Mouse (Mus musculus): Measurements from ENCODE around the gene Uts2b. TPM values are rescaled to one million over a fixed set of nuclear protein-coding genes. Genes with fewer than 3 reads are reported as not detected.
A peak's percentile ranks its signal among the peaks of the same experiment; 100 is the strongest.

The Uts2b gene
- polyA plus RNA-seq, 1 experiment from 2014 or later, result not detected

DNA sequence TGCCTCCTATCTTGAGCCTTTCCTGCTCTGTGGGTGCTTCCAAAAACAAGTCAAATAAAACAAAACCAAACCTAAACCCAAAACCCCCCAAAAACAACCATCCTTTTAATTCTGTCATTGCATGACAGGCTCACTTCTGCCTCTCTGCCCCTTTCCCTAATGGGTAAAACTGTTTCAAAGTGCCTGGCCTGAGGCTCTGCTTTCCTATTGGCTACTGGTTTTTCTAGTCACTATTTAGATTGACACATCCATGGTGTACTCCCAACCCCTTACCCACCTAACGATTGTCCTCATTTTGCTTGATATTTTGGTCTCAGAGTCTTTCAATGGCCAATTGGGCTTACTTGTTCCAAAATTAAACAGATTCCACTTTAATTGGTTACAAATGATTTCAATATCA is 15.6 kb upstream of the Uts2b start:
- 83% methylated on average over 1 of the region's 1 CpGs for WGBS
- no peak overlapping the region for H3K9ac ChIP-seq (ENCODE audit: low read depth, low read length)
- H3K4me3 ChIP-seq (ENCODE audit: low read depth, low read length), result no peak overlapping the region
- H3K4me2 ChIP-seq, result no peak overlapping the region
- no peak for ATAC-seq (replicated peaks; ENCODE audit: low FRiP score)
- H3K27ac ChIP-seq (ENCODE audit: low read depth, low read length), result no peak overlapping the region
- DNase-seq (ENCODE audit: low spot score), result no peak
- no peaks in the 10 kb centered on the region for H3K9me3 ChIP-seq (ENCODE audit: control insufficient read depth, low read length)
- H3K4me1 ChIP-seq (replicated peaks; ENCODE audit: control insufficient read depth, insufficient read depth, low read length), result peaks cover 7% of the 10 kb centered on the region
- no peaks in the 10 kb centered on the region for H3K27me3 ChIP-seq (replicated peaks; ENCODE audit: control insufficient read depth, insufficient read depth, low read length)
- no peaks in the 10 kb centered on the region for H3K36me3 ChIP-seq (ENCODE audit: control insufficient read depth, insufficient read depth, low read length)

DNA sequence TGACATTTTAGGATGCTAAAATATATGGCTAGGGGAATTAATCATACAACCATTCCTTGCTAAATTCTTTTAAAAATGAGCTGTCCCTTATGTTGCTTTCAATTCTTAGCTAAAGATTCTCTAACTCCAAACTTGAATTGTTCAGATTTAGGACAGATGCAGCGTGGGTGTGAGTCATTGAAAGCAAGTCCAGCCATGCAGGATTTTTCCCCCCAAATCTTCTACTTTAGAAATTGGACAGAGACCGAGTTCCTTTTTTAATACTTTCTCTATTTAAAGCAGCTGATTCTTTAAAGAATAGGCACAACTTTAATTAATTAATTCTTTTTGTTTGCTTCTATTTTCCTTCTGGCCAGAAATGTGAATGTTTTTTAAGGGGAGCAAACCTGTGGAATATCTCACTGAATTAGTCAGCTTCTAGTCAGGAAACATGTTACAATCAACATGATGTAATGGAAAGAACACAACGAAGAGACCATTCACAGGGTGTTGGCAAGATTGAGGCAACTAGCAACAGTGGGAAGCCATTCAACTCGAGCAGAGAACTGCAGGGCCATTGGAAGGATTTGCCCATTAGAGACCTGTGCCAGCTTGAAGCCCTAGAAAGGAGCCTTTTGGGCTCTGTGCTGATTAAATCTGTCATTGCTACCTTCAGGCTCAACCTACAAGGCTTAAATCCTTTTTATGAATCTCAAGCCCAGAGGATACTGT is 15.0 kb upstream of the Uts2b start:
- WGBS, result 74% methylated on average over 4 of the region's 4 CpGs
- ATAC-seq (replicated peaks; ENCODE audit: low FRiP score), result no peak

DNA sequence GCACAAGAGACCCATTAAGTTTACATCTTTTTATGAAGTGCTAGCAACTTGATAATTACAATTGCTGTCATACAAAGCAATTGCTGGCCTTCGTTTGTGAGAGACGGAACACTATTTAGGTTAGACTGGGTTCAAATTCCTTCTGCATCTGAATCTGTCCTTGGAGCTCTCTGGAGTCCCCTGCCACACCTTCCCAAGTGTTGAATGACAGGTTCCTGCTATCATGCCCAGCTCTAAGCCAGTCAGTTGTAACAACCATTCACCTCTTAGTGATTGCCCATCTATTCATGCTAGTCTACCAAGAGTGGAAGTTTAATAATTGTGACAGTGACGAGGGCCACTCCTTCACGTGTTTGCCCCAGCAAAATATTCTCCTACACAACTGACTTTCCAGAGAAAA is 12.2 kb upstream of the Uts2b start:
- no peak overlapping the region for H3K4me2 ChIP-seq
- no peaks in the 10 kb centered on the region for H3K9me3 ChIP-seq (ENCODE audit: control insufficient read depth, low read length)
- no peak overlapping the region for H3K27ac ChIP-seq (ENCODE audit: low read depth, low read length)
- no peak overlapping the region for H3K9ac ChIP-seq (ENCODE audit: low read depth, low read length)
- no peaks in the 10 kb centered on the region for H3K27me3 ChIP-seq (replicated peaks; ENCODE audit: control insufficient read depth, insufficient read depth, low read length)
- H3K36me3 ChIP-seq (ENCODE audit: control insufficient read depth, insufficient read depth, low read length), result no peaks in the 10 kb centered on the region
- WGBS, result 86% methylated on average over 4 of the region's 4 CpGs
- ATAC-seq (replicated peaks; ENCODE audit: low FRiP score) (no peak), DNase-seq (ENCODE audit: low spot score) (no peak)
- H3K4me1 ChIP-seq (replicated peaks; ENCODE audit: control insufficient read depth, insufficient read depth, low read length), result no peaks in the 10 kb centered on the region
- no peak overlapping the region for H3K4me3 ChIP-seq (ENCODE audit: low read depth, low read length)

More for the DNA sequence above, 15.0 kb upstream of the Uts2b start:
- peaks cover 7% of the 10 kb centered on the region for H3K4me1 ChIP-seq (replicated peaks; ENCODE audit: control insufficient read depth, insufficient read depth, low read length)
- H3K27ac ChIP-seq (ENCODE audit: low read depth, low read length), result no peak overlapping the region
- no peaks in the 10 kb centered on the region for H3K36me3 ChIP-seq (ENCODE audit: control insufficient read depth, insufficient read depth, low read length)
- no peak overlapping the region for H3K4me3 ChIP-seq (ENCODE audit: low read depth, low read length)
- DNase-seq (ENCODE audit: low spot score), result no peak
- H3K9me3 ChIP-seq (ENCODE audit: control insufficient read depth, low read length), result no peaks in the 10 kb centered on the region
- no peak overlapping the region for H3K9ac ChIP-seq (ENCODE audit: low read depth, low read length)
- no peak overlapping the region for H3K4me2 ChIP-seq
- no peaks in the 10 kb centered on the region for H3K27me3 ChIP-seq (replicated peaks; ENCODE audit: control insufficient read depth, insufficient read depth, low read length)

DNA sequence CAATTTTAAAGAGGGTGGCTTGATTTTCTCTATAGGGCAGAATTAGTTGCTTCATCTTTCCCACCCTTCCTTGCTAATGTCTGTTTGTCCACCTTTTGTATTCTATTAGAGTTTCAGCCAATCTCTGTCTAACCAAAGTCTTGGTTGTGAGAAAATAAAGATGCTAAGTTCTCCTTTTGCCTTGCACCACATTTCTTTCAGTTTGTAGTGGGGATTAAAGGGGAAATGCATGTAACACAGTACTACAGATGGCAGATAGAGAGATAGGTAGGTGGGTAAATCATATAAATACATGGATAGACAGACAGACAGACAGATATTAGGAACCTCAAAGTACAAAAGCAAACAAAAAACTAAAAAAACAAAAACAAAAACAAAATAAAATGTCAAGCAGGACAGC is 6.5 kb upstream of the Uts2b start:
- H3K36me3 ChIP-seq (ENCODE audit: control insufficient read depth, insufficient read depth, low read length), result no peaks in the 10 kb centered on the region
- no peaks in the 10 kb centered on the region for H3K27me3 ChIP-seq (replicated peaks; ENCODE audit: control insufficient read depth, insufficient read depth, low read length)
- no peak overlapping the region for H3K4me2 ChIP-seq
- no peak overlapping the region for H3K4me3 ChIP-seq (ENCODE audit: low read depth, low read length)
- H3K4me1 ChIP-seq (replicated peaks; ENCODE audit: control insufficient read depth, insufficient read depth, low read length), result no peaks in the 10 kb centered on the region
- ATAC-seq (replicated peaks; ENCODE audit: low FRiP score) (no peak), DNase-seq (ENCODE audit: low spot score) (no peak)
- no peak overlapping the region for H3K9ac ChIP-seq (ENCODE audit: low read depth, low read length)
- H3K9me3 ChIP-seq (ENCODE audit: control insufficient read depth, low read length), result no peaks in the 10 kb centered on the region
- no peak overlapping the region for H3K27ac ChIP-seq (ENCODE audit: low read depth, low read length)

DNA sequence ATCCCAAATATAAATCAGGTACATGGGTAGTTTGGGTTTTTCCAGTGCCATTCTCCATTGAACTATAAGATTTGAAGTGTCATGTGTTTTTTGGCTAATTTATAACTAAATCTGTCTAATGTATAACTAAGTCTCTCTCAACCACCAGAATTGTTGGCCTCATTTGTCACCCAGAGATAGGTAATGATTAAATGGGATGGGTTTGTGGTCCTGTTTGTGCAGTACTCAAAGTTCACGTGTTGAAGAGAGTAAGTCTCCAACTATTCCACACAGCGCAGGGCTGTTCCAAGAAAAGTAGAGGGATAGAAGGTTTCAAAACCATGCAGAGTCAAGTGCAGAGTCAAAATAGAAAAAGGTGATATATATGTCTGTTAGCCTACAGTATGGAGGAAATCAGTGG is 5.3 kb upstream of the Uts2b start:
- Histone ChIP-seq H3K4me3 (ENCODE audit: low read depth, low read length) (no peak overlapping the region), H3K9me3 (ENCODE audit: control insufficient read depth, low read length) (no peaks in the 10 kb centered on the region), H3K27ac (ENCODE audit: low read depth, low read length) (no peak overlapping the region), H3K4me1 (replicated peaks; ENCODE audit: control insufficient read depth, insufficient read depth, low read length) (no peaks in the 10 kb centered on the region), H3K27me3 (replicated peaks; ENCODE audit: control insufficient read depth, insufficient read depth, low read length) (no peaks in the 10 kb centered on the region), H3K36me3 (ENCODE audit: control insufficient read depth, insufficient read depth, low read length) (no peaks in the 10 kb centered on the region), H3K9ac (ENCODE audit: low read depth, low read length) (no peak overlapping the region), H3K4me2 (no peak overlapping the region)
- DNase-seq (ENCODE audit: low spot score) (no peak), ATAC-seq (replicated peaks; ENCODE audit: low FRiP score) (0 out of 2 replicates have a peak, but pooled peaks have one; percentile 47)
- WGBS, result 76% methylated on average over 2 of the region's 2 CpGs

DNA sequence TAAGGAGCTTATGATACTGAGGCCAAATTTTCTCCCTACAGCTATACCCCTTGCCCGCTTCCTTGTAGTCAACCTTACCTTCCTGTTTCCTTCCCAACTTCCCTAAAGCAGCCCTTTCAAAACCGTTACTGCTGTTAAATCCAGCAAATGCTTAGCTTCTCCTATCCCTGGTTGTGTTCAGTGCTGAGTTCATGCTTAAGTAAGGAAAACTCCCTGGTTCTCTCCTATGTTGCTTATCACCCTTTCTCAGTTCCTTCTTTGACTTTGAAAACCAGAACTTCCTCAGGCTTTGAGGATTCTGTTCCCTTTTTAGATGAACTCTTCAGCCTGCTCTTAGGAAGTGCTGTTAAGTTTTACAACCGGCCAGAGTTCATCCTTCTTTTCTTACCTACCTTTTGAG is 4.1 kb upstream of the Uts2b start:
- Histone ChIP-seq H3K4me3 (ENCODE audit: low read depth, low read length) (no peak overlapping the region), H3K9ac (ENCODE audit: low read depth, low read length) (no peak overlapping the region), H3K4me2 (no peak overlapping the region), H3K27ac (ENCODE audit: low read depth, low read length) (no peak overlapping the region), H3K9me3 (ENCODE audit: control insufficient read depth, low read length) (no peaks in the 10 kb centered on the region), H3K4me1 (replicated peaks; ENCODE audit: control insufficient read depth, insufficient read depth, low read length) (no peaks in the 10 kb centered on the region), H3K36me3 (ENCODE audit: control insufficient read depth, insufficient read depth, low read length) (no peaks in the 10 kb centered on the region), H3K27me3 (replicated peaks; ENCODE audit: control insufficient read depth, insufficient read depth, low read length) (no peaks in the 10 kb centered on the region)
- DNase-seq (ENCODE audit: low spot score) (no peak), ATAC-seq (replicated peaks; ENCODE audit: low FRiP score) (no peak)
- WGBS, result 56% methylated on average over 3 of the region's 3 CpGs

DNA sequence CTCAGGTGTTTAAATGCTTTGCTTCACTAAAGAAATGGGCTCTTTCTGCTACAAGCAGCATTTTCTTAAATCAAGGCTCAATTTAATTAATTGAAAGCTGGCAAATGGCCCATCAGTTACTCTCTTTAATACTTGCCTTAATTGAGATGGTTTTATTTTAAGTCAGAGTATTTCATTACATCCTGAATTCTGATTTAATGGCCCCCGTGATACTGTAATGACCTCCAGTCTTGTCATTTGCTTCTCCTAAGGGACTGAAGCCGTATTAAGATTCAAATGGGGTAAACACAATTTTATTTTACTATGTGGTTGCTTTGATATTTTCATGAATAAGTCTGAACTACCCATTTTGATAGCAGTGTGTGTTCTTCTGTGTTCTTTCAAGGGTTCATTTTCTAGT is 661 bp upstream of the Uts2b start:
- Histone ChIP-seq H3K36me3 (ENCODE audit: control insufficient read depth, insufficient read depth, low read length) (no peaks in the 10 kb centered on the region), H3K27me3 (replicated peaks; ENCODE audit: control insufficient read depth, insufficient read depth, low read length) (no peaks in the 10 kb centered on the region), H3K27ac (ENCODE audit: low read depth, low read length) (no peak overlapping the region), H3K4me2 (no peak overlapping the region), H3K4me3 (ENCODE audit: low read depth, low read length) (no peak overlapping the region), H3K9ac (ENCODE audit: low read depth, low read length) (no peak overlapping the region), H3K9me3 (ENCODE audit: control insufficient read depth, low read length) (no peaks in the 10 kb centered on the region), H3K4me1 (replicated peaks; ENCODE audit: control insufficient read depth, insufficient read depth, low read length) (no peaks in the 10 kb centered on the region)
- ATAC-seq (replicated peaks; ENCODE audit: low FRiP score) (no peak), DNase-seq (ENCODE audit: low spot score) (no peak)
- WGBS, result 84% methylated on average over 2 of the region's 2 CpGs

DNA sequence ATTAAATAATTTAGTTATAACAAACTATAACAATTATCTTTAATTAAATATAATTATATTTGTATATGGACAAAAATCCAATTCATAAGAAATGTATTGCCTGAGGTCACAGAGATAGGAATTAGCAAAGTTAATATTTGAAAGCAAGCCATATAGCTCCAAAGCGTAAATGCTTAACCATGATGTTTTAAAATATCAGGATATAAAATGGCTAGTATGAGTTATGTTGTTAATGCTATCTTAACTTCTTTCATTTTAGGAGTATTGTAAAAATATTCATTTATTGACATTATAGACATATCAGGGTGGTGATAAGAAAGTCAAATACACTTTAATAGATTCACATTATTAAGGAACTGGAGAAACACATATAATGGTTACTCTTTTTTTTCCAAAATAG is 10.0 kb downstream of the Uts2b start:
- 88% methylated on average over 1 of the region's 1 CpGs for WGBS
- Histone ChIP-seq H3K4me2 (no peak overlapping the region), H3K27ac (ENCODE audit: low read depth, low read length) (no peak overlapping the region), H3K4me1 (replicated peaks; ENCODE audit: control insufficient read depth, insufficient read depth, low read length) (no peaks in the 10 kb centered on the region), H3K9me3 (ENCODE audit: control insufficient read depth, low read length) (no peaks in the 10 kb centered on the region), H3K4me3 (ENCODE audit: low read depth, low read length) (no peak overlapping the region), H3K27me3 (replicated peaks; ENCODE audit: control insufficient read depth, insufficient read depth, low read length) (no peaks in the 10 kb centered on the region), H3K36me3 (ENCODE audit: control insufficient read depth, insufficient read depth, low read length) (no peaks in the 10 kb centered on the region), H3K9ac (ENCODE audit: low read depth, low read length) (no peak overlapping the region)
- ATAC-seq (replicated peaks; ENCODE audit: low FRiP score) (no peak), DNase-seq (ENCODE audit: low spot score) (no peak)

DNA sequence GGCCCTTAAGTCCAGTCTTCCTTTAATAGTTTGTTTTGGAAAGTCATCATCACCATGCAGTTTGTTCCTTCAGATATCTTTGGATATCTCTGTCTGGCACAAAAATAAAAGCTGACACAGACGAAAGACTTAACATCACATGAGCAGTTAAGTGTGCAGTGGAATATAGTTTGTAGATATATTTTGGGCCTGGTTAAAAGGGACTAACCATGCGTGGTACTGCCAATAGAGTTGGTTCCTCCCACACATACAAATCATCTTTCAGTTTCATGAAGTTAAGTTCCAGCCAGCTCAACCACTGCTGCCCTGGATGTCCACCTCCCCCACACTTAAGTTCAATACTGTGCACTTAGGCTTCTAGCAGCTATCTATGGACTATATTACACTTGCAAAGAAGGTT is 15.6 kb downstream of the Uts2b start:
- 65% methylated on average over 2 of the region's 2 CpGs for WGBS

More for the DNA sequence above, 15.6 kb downstream of the Uts2b start:
- H3K4me1 ChIP-seq (replicated peaks; ENCODE audit: control insufficient read depth, insufficient read depth, low read length), result no peaks in the 10 kb centered on the region
- DNase-seq (ENCODE audit: low spot score) (no peak), ATAC-seq (replicated peaks; ENCODE audit: low FRiP score) (no peak)
- H3K9me3 ChIP-seq (ENCODE audit: control insufficient read depth, low read length), result no peaks in the 10 kb centered on the region
- no peaks in the 10 kb centered on the region for H3K27me3 ChIP-seq (replicated peaks; ENCODE audit: control insufficient read depth, insufficient read depth, low read length)
- H3K9ac ChIP-seq (ENCODE audit: low read depth, low read length), result no peak overlapping the region
- H3K27ac ChIP-seq (ENCODE audit: low read depth, low read length), result no peak overlapping the region
- H3K4me3 ChIP-seq (ENCODE audit: low read depth, low read length), result no peak overlapping the region
- H3K36me3 ChIP-seq (ENCODE audit: control insufficient read depth, insufficient read depth, low read length), result no peaks in the 10 kb centered on the region
- no peak overlapping the region for H3K4me2 ChIP-seq
